Mouse (Mus musculus): ENCODE data around the gene Gm156. TPM values are rescaled to one million over a fixed set of nuclear protein-coding genes. Genes with fewer than 3 reads are reported as not detected.
A peak's percentile ranks its signal among the peaks of the same experiment; 100 is the strongest.
"Not testable (repeated sequence)": the region's sequence is repeated elsewhere in the genome, so short reads cannot be mapped to it uniquely, and the experiment has no call there.

The Gm156 gene
- not detected in 2 replicates for total RNA-seq (2017)

GRCm38 (mm10) chr6:129784170-129784569, at the start of gene Gm156:
Gene Gm156 (minus strand): TSS chr6:129784270.
- not testable (repeated sequence) for ATAC-seq (replicated peaks in 1 of 2; ENCODE audit: insufficient read depth in 1 of 2, low FRiP score in 2 of 2, low TSS enrichment in 1 of 2, low read depth in 1 of 2, poor library complexity in 2 of 2, severe bottlenecking in 2 of 2)

GRCm38 (mm10) chr6:129825559-129825958, 41.5 kb upstream of the Gm156 start:
- no peak for ATAC-seq (replicated peaks in 1 of 2; ENCODE audit: insufficient read depth in 1 of 2, low FRiP score in 2 of 2, low TSS enrichment in 1 of 2, low read depth in 1 of 2, poor library complexity in 2 of 2, severe bottlenecking in 2 of 2)

GRCm38 (mm10) chr6:129824004-129824403, 39.9 kb upstream of the Gm156 start:
- ATAC-seq (replicated peaks in 1 of 2; ENCODE audit: insufficient read depth in 1 of 2, low FRiP score in 2 of 2, low TSS enrichment in 1 of 2, low read depth in 1 of 2, poor library complexity in 2 of 2, severe bottlenecking in 2 of 2), result peak; percentile 86 to 87

- no peak for ATAC-seq (replicated peaks in 1 of 2; ENCODE audit: insufficient read depth in 1 of 2, low FRiP score in 2 of 2, low TSS enrichment in 1 of 2, low read depth in 1 of 2, poor library complexity in 2 of 2, severe bottlenecking in 2 of 2)
These were observed 33.7 kb upstream of the Gm156 start for GRCm38 (mm10) chr6:129817731-129818130.

GRCm38 (mm10) chr6:129747654-129748032, 36.4 kb downstream of the Gm156 start:
- peak; percentile 29 to 35; a peak in 3 of 4 replicates for ATAC-seq (replicated peaks in 1 of 2; ENCODE audit: insufficient read depth in 1 of 2, low FRiP score in 2 of 2, low TSS enrichment in 1 of 2, low read depth in 1 of 2, poor library complexity in 2 of 2, severe bottlenecking in 2 of 2)

GRCm38 (mm10) chr6:129747016-129747653, 36.9 kb downstream of the Gm156 start:
- peak; percentile 100 for ATAC-seq (replicated peaks in 1 of 2; ENCODE audit: insufficient read depth in 1 of 2, low FRiP score in 2 of 2, low TSS enrichment in 1 of 2, low read depth in 1 of 2, poor library complexity in 2 of 2, severe bottlenecking in 2 of 2)

- no peak for ATAC-seq (replicated peaks in 1 of 2; ENCODE audit: insufficient read depth in 1 of 2, low FRiP score in 2 of 2, low TSS enrichment in 1 of 2, low read depth in 1 of 2, poor library complexity in 2 of 2, severe bottlenecking in 2 of 2)
These were observed 37.9 kb downstream of the Gm156 start for GRCm38 (mm10) chr6:129746151-129746550.

GRCm38 (mm10) chr6:129740069-129740721, 43.9 kb downstream of the Gm156 start, which contains the start of gene Klri2:
Gene Klri2 (minus strand): TSS chr6:129740484.
- ATAC-seq (replicated peaks in 1 of 2; ENCODE audit: insufficient read depth in 1 of 2, low FRiP score in 2 of 2, low TSS enrichment in 1 of 2, low read depth in 1 of 2, poor library complexity in 2 of 2, severe bottlenecking in 2 of 2), result peak; percentile 51 to 62; a peak in 3 of 4 replicates

- no peak for ATAC-seq (replicated peaks in 1 of 2; ENCODE audit: insufficient read depth in 1 of 2, low FRiP score in 2 of 2, low TSS enrichment in 1 of 2, low read depth in 1 of 2, poor library complexity in 2 of 2, severe bottlenecking in 2 of 2)
These were observed 47.7 kb downstream of the Gm156 start for GRCm38 (mm10) chr6:129736414-129736813.

- ATAC-seq (replicated peaks in 1 of 2; ENCODE audit: insufficient read depth in 1 of 2, low FRiP score in 2 of 2, low TSS enrichment in 1 of 2, low read depth in 1 of 2, poor library complexity in 2 of 2, severe bottlenecking in 2 of 2), result no peak
These were observed 56.8 kb downstream of the Gm156 start for GRCm38 (mm10) chr6:129727237-129727636.

GRCm38 (mm10) chr6:129721390-129721789, 62.7 kb downstream of the Gm156 start:
- no peak for ATAC-seq (replicated peaks in 1 of 2; ENCODE audit: insufficient read depth in 1 of 2, low FRiP score in 2 of 2, low TSS enrichment in 1 of 2, low read depth in 1 of 2, poor library complexity in 2 of 2, severe bottlenecking in 2 of 2)

GRCm38 (mm10) chr6:129720487-129720886, 63.6 kb downstream of the Gm156 start:
- ATAC-seq (replicated peaks in 1 of 2; ENCODE audit: insufficient read depth in 1 of 2, low FRiP score in 2 of 2, low TSS enrichment in 1 of 2, low read depth in 1 of 2, poor library complexity in 2 of 2, severe bottlenecking in 2 of 2), result no peak

- ATAC-seq (replicated peaks in 1 of 2; ENCODE audit: insufficient read depth in 1 of 2, low FRiP score in 2 of 2, low TSS enrichment in 1 of 2, low read depth in 1 of 2, poor library complexity in 2 of 2, severe bottlenecking in 2 of 2), result no peak
These were observed 67.0 kb downstream of the Gm156 start, which contains the start of gene Klri1 for GRCm38 (mm10) chr6:129717032-129717431. Gene Klri1 (minus strand): TSS chr6:129717132.

Other genes with a start within 250 kb of the Gm156 start
- gene Klre1, start 206.4 kb downstream of the Gm156 start, total RNA-seq (2017), result 0.31 TPM in 1 of 2 replicates, not detected in the other
- gene Klrd1, start 192.5 kb downstream of the Gm156 start, total RNA-seq (2017), result 2.4 and 9.5 TPM in 2 replicates
- 5.2 and 7.7 TPM in 2 replicates for gene Klrk1, start 160.4 kb downstream of the Gm156 start, total RNA-seq (2017)
- not detected in 2 replicates for gene Klrc3, start 140.9 kb downstream of the Gm156 start, total RNA-seq (2017)
- 0.40 and 1.2 TPM in 2 replicates for gene Klrc2, start 123.6 kb downstream of the Gm156 start, total RNA-seq (2017)
- 1.0 and 3.1 TPM in 2 replicates for gene Klrc1, start 105.3 kb downstream of the Gm156 start, total RNA-seq (2017)
- gene Klri1, start 67.1 kb downstream of the Gm156 start, total RNA-seq (2017), result not detected in 2 replicates
- 0.15 and 0.38 TPM in 2 replicates for gene Klri2, start 43.8 kb downstream of the Gm156 start, total RNA-seq (2017)
- gene Gm17631, start 78.4 kb upstream of the Gm156 start, total RNA-seq (2017), result not detected in 2 replicates
- 5.0 TPM in 1 of 2 replicates, not detected in the other for gene Klra17, start 92.4 kb upstream of the Gm156 start, total RNA-seq (2017)
- 2.1 TPM in 1 of 2 replicates, not detected in the other for gene Klra5, start 133.4 kb upstream of the Gm156 start, total RNA-seq (2017)
- gene Klra6, start 242.7 kb upstream of the Gm156 start, total RNA-seq (2017), result not detected in 2 replicates

Measured in hematopoietic stem cell, adult 5-6 weeks (primary cell).